Mouse (Mus musculus) kidney, adult 2 months (tissue): ENCODE measurements around the gene Nudt4.

Source experiments
- CTCF ChIP-seq: fragments of 200-500 bp; conservative IDR thresholded peaks from 2 replicates; pipeline ENCODE4 v1.5.1; 2011; ENCODE audit warnings: low read depth, mild to moderate bottlenecking, control low read depth, low read length, moderate library complexity, mixed read lengths; ENCODE audit not compliant: insufficient read depth, insufficient read length
- POLR2A ChIP-seq: fragments of 200-500 bp; IDR thresholded peaks from one replicate; pipeline ENCODE4 v1.6.1; 2011; ENCODE audit warnings: low read depth, low read length, control low read depth

DNA sequence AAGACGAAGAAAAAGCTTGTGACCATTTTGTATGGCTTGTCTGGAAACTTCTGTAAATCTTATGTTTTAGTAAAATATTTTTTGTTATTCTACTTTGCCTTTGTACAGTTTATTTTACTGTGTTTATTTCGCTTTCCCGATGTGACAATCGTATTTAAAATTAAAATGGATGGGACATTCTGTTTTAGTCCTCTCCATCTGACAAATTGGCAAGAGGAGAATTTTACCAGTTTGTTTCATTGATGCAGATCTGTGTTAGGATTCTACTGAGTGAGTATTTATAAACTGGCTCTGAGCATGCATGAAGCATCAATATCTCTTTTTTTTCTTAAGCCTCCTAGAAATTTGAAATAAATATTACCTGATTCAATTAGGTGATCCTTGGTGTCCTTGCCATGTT is 21.0 kb downstream of the Nudt4 start:
- TF ChIP-seq CTCF (no peak), POLR2A (no peak)
